Mouse (Mus musculus) central nervous system, embryonic 18 days (tissue): ENCODE data around the gene Hdac1. TPM values are rescaled to one million over a fixed set of nuclear protein-coding genes. Genes with fewer than 3 reads are reported as not detected.

Experiments
- polyA plus RNA-seq: library from polyadenylated mRNA; depleted of rRNA; stranded (reverse); fragments of >200 nt; gene quantifications from 2 replicates; pipeline ENCODE4 v1.2.3, GENCODE M21; 2012; rRNA removed

The Hdac1 gene
- 93.2 and 95.2 TPM in 2 replicates for polyA plus RNA-seq

DNA sequence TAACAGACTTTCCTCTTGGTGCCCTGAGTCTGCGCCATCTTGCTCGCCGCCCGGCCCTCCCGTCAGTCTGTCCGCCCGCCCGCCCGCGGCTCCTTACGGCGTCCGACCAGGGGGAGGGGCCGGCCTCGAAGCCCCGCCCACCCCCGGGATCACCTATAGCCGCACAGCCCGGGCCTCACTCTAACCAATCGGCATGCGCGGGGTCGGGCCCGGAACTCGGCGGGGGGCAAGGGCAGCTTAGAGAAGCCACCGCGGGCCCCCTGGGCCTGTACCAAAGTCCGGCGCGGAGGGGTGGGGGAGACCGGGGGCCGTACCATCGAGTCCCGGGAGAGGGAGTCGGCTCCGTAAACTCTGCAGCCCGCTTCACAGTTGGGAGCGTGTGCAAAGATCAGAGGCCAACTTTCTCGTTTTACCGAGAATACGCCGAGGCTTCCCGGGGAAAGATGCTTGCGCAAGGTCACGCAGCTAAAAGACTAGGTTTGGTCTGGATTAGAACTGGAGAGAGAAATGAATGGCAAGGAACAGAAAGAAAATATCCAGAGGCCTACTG lies at the start of gene Hdac1:
Gene Hdac1, minus strand, starts transcription at position 122 of the 550 bp plus-strand sequence.

DNA sequence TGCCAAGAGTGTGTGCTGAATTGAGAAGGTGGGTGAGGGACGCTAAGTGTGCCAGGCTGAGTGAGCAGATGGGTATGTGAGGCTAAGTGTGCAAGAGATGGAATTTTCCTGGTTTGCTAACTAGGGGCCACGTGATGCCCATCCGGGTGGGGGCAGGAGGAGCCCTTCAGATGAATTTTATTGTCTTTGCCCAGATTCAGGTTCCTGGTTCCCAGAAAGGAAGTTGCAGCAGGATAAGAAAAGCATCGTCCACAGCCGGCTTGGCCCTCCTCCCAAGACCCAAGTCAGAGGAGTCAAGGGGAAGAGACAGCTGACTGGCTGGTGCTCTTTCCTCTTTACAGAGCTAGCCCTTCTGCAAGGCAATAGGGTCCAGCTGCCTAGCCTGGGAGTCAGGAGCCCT lies 36.0 kb upstream of the Hdac1 start, which contains the start of gene Fam167b:
Gene Fam167b, minus strand, starts transcription at position 84 of the 400 bp plus-strand sequence.

DNA sequence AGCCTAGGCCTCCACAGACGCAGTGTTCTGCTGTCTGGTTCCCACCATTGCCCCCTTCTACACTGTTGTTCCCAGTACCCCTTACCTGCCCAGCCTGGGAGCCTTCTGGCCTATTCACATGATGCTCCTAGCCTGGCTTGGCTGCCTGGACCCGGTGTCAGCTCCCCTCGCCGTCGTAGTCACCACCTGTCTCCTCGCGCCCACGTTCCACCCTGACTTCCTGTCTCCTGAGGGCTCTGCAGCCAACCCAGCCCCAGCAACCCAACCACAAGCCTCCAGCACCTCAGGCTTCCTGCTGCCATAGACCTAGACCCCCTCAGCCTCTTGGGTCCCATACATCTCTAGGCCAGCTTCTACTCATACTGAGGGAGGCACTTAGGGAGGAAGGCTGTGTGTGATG lies 30.9 kb upstream of the Hdac1 start, which contains the start of gene Lck:
Gene Lck, minus strand, starts transcription at position 212 of the 400 bp plus-strand sequence.

DNA sequence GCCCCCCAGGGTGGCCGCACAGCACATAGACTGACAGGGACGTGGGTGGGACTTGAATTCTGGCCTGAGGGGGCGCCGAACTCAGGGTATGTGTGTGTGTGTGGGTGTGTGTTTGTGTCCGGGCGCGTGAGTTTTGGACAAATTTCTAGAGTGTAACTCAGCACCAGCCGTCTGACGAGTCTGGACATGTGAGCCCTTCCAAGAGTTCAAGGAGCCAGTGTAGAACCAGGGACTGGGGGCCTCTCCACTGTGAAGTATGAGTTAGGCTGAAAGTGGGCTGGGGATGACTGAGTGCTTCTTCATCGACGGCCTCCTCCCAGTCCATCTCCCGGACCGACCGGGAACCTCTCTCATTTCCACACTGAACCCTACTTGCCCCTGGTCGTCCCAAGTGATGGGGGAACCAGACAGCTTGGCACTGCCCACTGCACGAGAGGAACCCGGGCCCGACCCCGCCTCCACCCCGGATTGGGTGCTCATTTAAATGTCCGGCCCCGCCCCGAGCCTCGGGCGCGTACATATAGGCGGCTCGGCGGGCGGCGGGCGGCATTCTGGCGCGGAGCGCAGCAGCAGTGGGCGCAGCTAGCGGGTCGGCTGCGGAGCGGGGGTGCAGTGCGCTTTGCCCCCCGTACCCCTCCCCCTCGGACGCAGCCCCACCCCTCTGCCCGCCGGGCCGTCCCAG lies 29.3 kb downstream of the Hdac1 start, which contains the start of gene Marcksl1:
Gene Marcksl1, plus strand, starts transcription at position 496 of the 682 bp plus-strand sequence.

DNA sequence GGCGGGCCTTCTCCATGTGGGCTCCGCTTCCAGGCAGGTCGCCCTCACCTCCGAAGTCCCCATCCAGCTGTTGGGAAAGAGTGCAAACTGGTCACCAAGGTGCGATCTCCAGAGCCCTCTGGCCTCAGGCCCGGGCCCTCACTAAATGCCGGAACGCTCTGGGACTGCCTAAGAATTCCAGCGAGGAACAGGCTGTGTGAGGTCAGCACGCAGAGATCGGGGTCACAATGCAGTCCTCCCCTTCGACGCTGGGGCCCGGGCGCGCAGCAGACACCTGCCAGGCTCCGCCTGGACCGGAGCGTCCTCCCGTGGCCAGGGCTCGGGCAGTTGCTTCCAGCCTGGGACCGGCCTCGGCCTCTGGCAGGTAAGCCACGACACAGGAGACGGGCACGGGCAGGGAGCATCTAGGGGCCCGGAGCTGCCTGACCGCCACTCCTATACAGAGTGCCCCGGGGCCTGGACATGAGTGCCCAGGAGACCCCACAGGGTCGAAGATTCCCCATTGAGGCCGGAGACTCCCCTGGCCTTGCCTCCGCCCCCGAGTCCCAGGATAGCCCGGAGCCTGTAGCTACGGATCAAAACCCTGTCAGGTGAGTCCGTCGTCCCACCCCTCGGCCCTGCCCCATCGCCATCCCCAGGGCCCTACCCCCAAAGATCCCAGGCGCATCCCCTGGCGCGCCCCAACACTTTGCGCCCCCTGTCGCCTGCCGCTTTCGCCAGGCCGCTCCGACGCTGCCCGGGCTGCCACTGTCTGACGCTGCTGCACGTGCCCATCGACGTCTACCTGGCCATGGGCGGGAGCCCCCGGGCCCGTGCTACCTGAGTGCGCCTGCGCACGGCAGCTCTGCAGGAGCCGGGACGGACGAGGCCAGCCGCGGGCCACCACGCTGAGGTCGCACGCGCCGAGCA lies 51.3 kb downstream of the Hdac1 start, which contains the start of the genes Tssk3 and Fam229a:
Gene Tssk3, minus strand, starts transcription at position 51 of the 909 bp plus-strand sequence.
Gene Fam229a, plus strand, starts transcription at position 219 of the 909 bp plus-strand sequence.

Other genes starting within 250 kb of the Hdac1 start
- gene Rbbp4, start 207.3 kb downstream of the Hdac1 start, polyA plus RNA-seq, result 104 and 107 TPM in 2 replicates
- 18.9 and 20.1 TPM in 2 replicates for gene Zbtb8os, start 207.0 kb downstream of the Hdac1 start, polyA plus RNA-seq
- 19.4 and 19.8 TPM in 2 replicates for gene Zbtb8a, start 164.6 kb downstream of the Hdac1 start, polyA plus RNA-seq
- 6.8 and 6.9 TPM in 2 replicates for gene Zbtb8b, start 101.9 kb downstream of the Hdac1 start, polyA plus RNA-seq
- gene Bsdc1, start 81.1 kb downstream of the Hdac1 start, polyA plus RNA-seq, result 16.2 and 21.8 TPM in 2 replicates
- 0.41 and 0.62 TPM in 2 replicates for gene Tssk3, start 51.7 kb downstream of the Hdac1 start, polyA plus RNA-seq
- 0.74 and 0.80 TPM in 2 replicates for gene Fam229a, start 51.5 kb downstream of the Hdac1 start, polyA plus RNA-seq
- 1,413 and 1,583 TPM in 2 replicates for gene Marcksl1, start 29.1 kb downstream of the Hdac1 start, polyA plus RNA-seq
- 14.9 and 16.0 TPM in 2 replicates for gene Lck, start 30.9 kb upstream of the Hdac1 start, polyA plus RNA-seq
- gene Fam167b, start 35.8 kb upstream of the Hdac1 start, polyA plus RNA-seq, result 0.43 and 0.70 TPM in 2 replicates
- gene Eif3i, start 57.9 kb upstream of the Hdac1 start, polyA plus RNA-seq, result 287 and 302 TPM in 2 replicates
- 150 and 156 TPM in 2 replicates for gene Tmem234, start 58.0 kb upstream of the Hdac1 start, polyA plus RNA-seq
- 4.7 and 5.5 TPM in 2 replicates for gene Dcdc2b, start 71.5 kb upstream of the Hdac1 start, polyA plus RNA-seq
- 32.2 and 33.4 TPM in 2 replicates for gene Iqcc, start 76.4 kb upstream of the Hdac1 start, polyA plus RNA-seq
- gene Ccdc28b, start 81.2 kb upstream of the Hdac1 start, polyA plus RNA-seq, result 157 and 167 TPM in 2 replicates
- 41.8 and 43.0 TPM in 2 replicates for gene Txlna, start 98.4 kb upstream of the Hdac1 start, polyA plus RNA-seq
- 43.4 and 44.3 TPM in 2 replicates for gene Kpna6, start 130.1 kb upstream of the Hdac1 start, polyA plus RNA-seq
- gene Tmem39b, start 154.1 kb upstream of the Hdac1 start, polyA plus RNA-seq, result 42.1 and 47.1 TPM in 2 replicates
- gene Khdrbs1, start 199.6 kb upstream of the Hdac1 start, polyA plus RNA-seq, result 58.4 and 71.5 TPM in 2 replicates